Mouse (Mus musculus): ENCODE results near the gene Kirrel3. TPM values are rescaled to one million over a fixed set of nuclear protein-coding genes. Genes with fewer than 3 reads are reported as not detected.

Kirrel3 gene
- polyA plus RNA-seq, 1 experiment from 2014 or later, result 48.9 TPM

- Histone ChIP-seq H3K27ac (ENCODE audit: low read depth, low read length) (no peak overlapping the region), H3K9ac (ENCODE audit: low read depth, low read length) (no peak overlapping the region), H3K4me2 (ENCODE audit: low read length) (no peak overlapping the region), H3K9me3 (ENCODE audit: control insufficient read depth, low read length) (no peaks in the 10 kb centered on the region), H3K4me3 (ENCODE audit: low read length) (no peak overlapping the region), H3K4me1 (ENCODE audit: control insufficient read depth, insufficient read depth, low read depth, low read length) (no peaks in the 10 kb centered on the region), H3K36me3 (ENCODE audit: control insufficient read depth, insufficient read depth, low read length) (no peaks in the 10 kb centered on the region), H3K27me3 (replicated peaks; ENCODE audit: control insufficient read depth, insufficient read depth, low read length) (no peaks in the 10 kb centered on the region)
- 70% methylated on average over 10 of the region's 10 CpGs for WGBS
- ATAC-seq, result peak; percentile 67; the same call in 1 of the 2 replicates
Observed at GRCm38 (mm10) chr9:34843275-34843965, 357.7 kb downstream of the Kirrel3 start.

- no peak overlapping the region for H3K27ac ChIP-seq (ENCODE audit: low read depth, low read length)
- ATAC-seq, result no peak
- H3K27me3 ChIP-seq (replicated peaks; ENCODE audit: control insufficient read depth, insufficient read depth, low read length), result no peaks in the 10 kb centered on the region
- H3K4me2 ChIP-seq (ENCODE audit: low read length), result no peak overlapping the region
- no peak overlapping the region for H3K9ac ChIP-seq (ENCODE audit: low read depth, low read length)
- H3K36me3 ChIP-seq (ENCODE audit: control insufficient read depth, insufficient read depth, low read length), result no peaks in the 10 kb centered on the region
- 17% methylated on average over 1 of the region's 1 CpGs for WGBS
- H3K4me1 ChIP-seq (ENCODE audit: control insufficient read depth, insufficient read depth, low read depth, low read length), result no peaks in the 10 kb centered on the region
- no peaks in the 10 kb centered on the region for H3K9me3 ChIP-seq (ENCODE audit: control insufficient read depth, low read length)
- H3K4me3 ChIP-seq (ENCODE audit: low read length), result no peak overlapping the region
Observed at GRCm38 (mm10) chr9:34846440-34846839, 360.7 kb downstream of the Kirrel3 start.

- no peaks in the 10 kb centered on the region for H3K4me1 ChIP-seq (ENCODE audit: control insufficient read depth, insufficient read depth, low read depth, low read length)
- no peak overlapping the region for H3K27ac ChIP-seq (ENCODE audit: low read depth, low read length)
- no peak overlapping the region for H3K4me3 ChIP-seq (ENCODE audit: low read length)
- H3K9ac ChIP-seq (ENCODE audit: low read depth, low read length), result no peak overlapping the region
- ATAC-seq, result no peak
- H3K36me3 ChIP-seq (ENCODE audit: control insufficient read depth, insufficient read depth, low read length), result no peaks in the 10 kb centered on the region
- no peaks in the 10 kb centered on the region for H3K27me3 ChIP-seq (replicated peaks; ENCODE audit: control insufficient read depth, insufficient read depth, low read length)
- H3K4me2 ChIP-seq (ENCODE audit: low read length), result no peak overlapping the region
- WGBS, result 57% methylated on average over 5 of the region's 5 CpGs
- no peaks in the 10 kb centered on the region for H3K9me3 ChIP-seq (ENCODE audit: control insufficient read depth, low read length)
Observed at GRCm38 (mm10) chr9:34847664-34848063, 362.0 kb downstream of the Kirrel3 start.

- WGBS, result 70% methylated on average over 4 of the region's 4 CpGs
Observed at GRCm38 (mm10) chr9:34851136-34851535, 365.4 kb downstream of the Kirrel3 start.

GRCm38 (mm10) chr9:34857575-34857974 is 371.9 kb downstream of the Kirrel3 start:
- Histone ChIP-seq H3K27ac (ENCODE audit: low read depth, low read length) (no peak overlapping the region), H3K27me3 (replicated peaks; ENCODE audit: control insufficient read depth, insufficient read depth, low read length) (no peaks in the 10 kb centered on the region), H3K4me3 (ENCODE audit: low read length) (no peak overlapping the region), H3K4me2 (ENCODE audit: low read length) (no peak overlapping the region), H3K36me3 (ENCODE audit: control insufficient read depth, insufficient read depth, low read length) (no peaks in the 10 kb centered on the region), H3K9ac (ENCODE audit: low read depth, low read length) (no peak overlapping the region), H3K9me3 (ENCODE audit: control insufficient read depth, low read length) (no peaks in the 10 kb centered on the region), H3K4me1 (ENCODE audit: control insufficient read depth, insufficient read depth, low read depth, low read length) (no peaks in the 10 kb centered on the region)
- no peak for ATAC-seq
- 64% methylated on average over 9 of the region's 9 CpGs for WGBS

More at GRCm38 (mm10) chr9:34851136-34851535, 365.4 kb downstream of the Kirrel3 start:
- no peaks in the 10 kb centered on the region for H3K9me3 ChIP-seq (ENCODE audit: control insufficient read depth, low read length)
- ATAC-seq, result no peak
- H3K27me3 ChIP-seq (replicated peaks; ENCODE audit: control insufficient read depth, insufficient read depth, low read length), result no peaks in the 10 kb centered on the region
- H3K36me3 ChIP-seq (ENCODE audit: control insufficient read depth, insufficient read depth, low read length), result no peaks in the 10 kb centered on the region
- no peak overlapping the region for H3K4me3 ChIP-seq (ENCODE audit: low read length)
- no peak overlapping the region for H3K4me2 ChIP-seq (ENCODE audit: low read length)
- H3K4me1 ChIP-seq (ENCODE audit: control insufficient read depth, insufficient read depth, low read depth, low read length), result no peaks in the 10 kb centered on the region
- H3K9ac ChIP-seq (ENCODE audit: low read depth, low read length), result no peak overlapping the region
- no peak overlapping the region for H3K27ac ChIP-seq (ENCODE audit: low read depth, low read length)

- no peak for ATAC-seq
- no peak overlapping the region for H3K4me2 ChIP-seq (ENCODE audit: low read length)
- no peaks in the 10 kb centered on the region for H3K4me1 ChIP-seq (ENCODE audit: control insufficient read depth, insufficient read depth, low read depth, low read length)
- H3K4me3 ChIP-seq (ENCODE audit: low read length), result no peak overlapping the region
- no peaks in the 10 kb centered on the region for H3K27me3 ChIP-seq (replicated peaks; ENCODE audit: control insufficient read depth, insufficient read depth, low read length)
- no peak overlapping the region for H3K27ac ChIP-seq (ENCODE audit: low read depth, low read length)
- H3K9ac ChIP-seq (ENCODE audit: low read depth, low read length), result no peak overlapping the region
- no peaks in the 10 kb centered on the region for H3K36me3 ChIP-seq (ENCODE audit: control insufficient read depth, insufficient read depth, low read length)
- WGBS, result 79% methylated on average over 10 of the region's 10 CpGs
- no peaks in the 10 kb centered on the region for H3K9me3 ChIP-seq (ENCODE audit: control insufficient read depth, low read length)
Observed at GRCm38 (mm10) chr9:34858071-34858470, 372.4 kb downstream of the Kirrel3 start.

- Histone ChIP-seq H3K27me3 (replicated peaks; ENCODE audit: control insufficient read depth, insufficient read depth, low read length) (no peaks in the 10 kb centered on the region), H3K4me1 (ENCODE audit: control insufficient read depth, insufficient read depth, low read depth, low read length) (no peaks in the 10 kb centered on the region), H3K9ac (ENCODE audit: low read depth, low read length) (no peak overlapping the region), H3K27ac (ENCODE audit: low read depth, low read length) (no peak overlapping the region), H3K36me3 (ENCODE audit: control insufficient read depth, insufficient read depth, low read length) (no peaks in the 10 kb centered on the region), H3K9me3 (ENCODE audit: control insufficient read depth, low read length) (no peaks in the 10 kb centered on the region), H3K4me3 (ENCODE audit: low read length) (no peak overlapping the region), H3K4me2 (ENCODE audit: low read length) (no peak overlapping the region)
- WGBS, result 36% methylated on average over 4 of the region's 4 CpGs
- peak; percentile 41; the same call in 1 of the 2 replicates for ATAC-seq
Observed at GRCm38 (mm10) chr9:34860934-34861333, 375.2 kb downstream of the Kirrel3 start.

GRCm38 (mm10) chr9:34861775-34862174 is 376.1 kb downstream of the Kirrel3 start:
- H3K4me3 ChIP-seq (ENCODE audit: low read length), result no peak overlapping the region
- H3K4me2 ChIP-seq (ENCODE audit: low read length), result no peak overlapping the region
- no peaks in the 10 kb centered on the region for H3K27me3 ChIP-seq (replicated peaks; ENCODE audit: control insufficient read depth, insufficient read depth, low read length)
- no peaks in the 10 kb centered on the region for H3K4me1 ChIP-seq (ENCODE audit: control insufficient read depth, insufficient read depth, low read depth, low read length)
- H3K36me3 ChIP-seq (ENCODE audit: control insufficient read depth, insufficient read depth, low read length), result no peaks in the 10 kb centered on the region
- no peak for ATAC-seq
- H3K9me3 ChIP-seq (ENCODE audit: control insufficient read depth, low read length), result no peaks in the 10 kb centered on the region
- 42% methylated on average over 2 of the region's 2 CpGs for WGBS
- no peak overlapping the region for H3K27ac ChIP-seq (ENCODE audit: low read depth, low read length)
- no peak overlapping the region for H3K9ac ChIP-seq (ENCODE audit: low read depth, low read length)

- H3K4me1 ChIP-seq (ENCODE audit: control insufficient read depth, insufficient read depth, low read depth, low read length), result no peaks in the 10 kb centered on the region
- H3K9ac ChIP-seq (ENCODE audit: low read depth, low read length), result no peak overlapping the region
- H3K36me3 ChIP-seq (ENCODE audit: control insufficient read depth, insufficient read depth, low read length), result no peaks in the 10 kb centered on the region
- no peaks in the 10 kb centered on the region for H3K9me3 ChIP-seq (ENCODE audit: control insufficient read depth, low read length)
- H3K27ac ChIP-seq (ENCODE audit: low read depth, low read length), result no peak overlapping the region
- H3K4me2 ChIP-seq (ENCODE audit: low read length), result no peak overlapping the region
- H3K4me3 ChIP-seq (ENCODE audit: low read length), result no peak overlapping the region
- ATAC-seq, result no peak
- WGBS, result 88% methylated on average over 6 of the region's 6 CpGs
- H3K27me3 ChIP-seq (replicated peaks; ENCODE audit: control insufficient read depth, insufficient read depth, low read length), result no peaks in the 10 kb centered on the region
Observed at GRCm38 (mm10) chr9:34865606-34866005, 379.9 kb downstream of the Kirrel3 start.

All from hindbrain, embryonic 16.5 days (tissue).